Mouse (Mus musculus) stomach, embryonic 14.5 days (tissue): ENCODE measurements at regions not wholly inside any gene's neighbourhood (a gene's known extent, or its start where the extent isn't known, plus 50 kb on each side); places are given as distances from the start of the nearest gene placed in this dataset.

Experiments used
- ATAC-seq: fragments of 200-750 bp; cut with Nextera tagmentation; 2 replicates; pipeline ENCODE4 v1.8.0; 2017; ENCODE audit warnings: low read depth, moderate TSS enrichment; ENCODE audit not compliant: insufficient number of reproducible peaks, insufficient read depth, low FRiP score
- H3K27ac ChIP-seq: fragments of 300-500 bp; sonication (generic); 2 replicates; pipeline ENCODE4 v1.5.1; 2014; ENCODE audit warnings: mild to moderate bottlenecking, low read length, moderate library complexity, mixed read lengths
- H3K27me3 ChIP-seq: fragments of 300-500 bp; sonication (generic); 2 replicates; pipeline ENCODE4 v1.6.1; 2014; ENCODE audit warnings: low read length, control low read depth, mixed read lengths; ENCODE audit not compliant: control insufficient read depth, insufficient read depth
- H3K36me3 ChIP-seq: fragments of 300-500 bp; sonication (generic); 2 replicates; pipeline ENCODE4 v1.6.1; 2014; ENCODE audit warnings: mild to moderate bottlenecking, control low read depth, low read length, moderate library complexity, mixed read lengths; ENCODE audit not compliant: control insufficient read depth, insufficient read depth
- H3K4me1 ChIP-seq: fragments of 300-500 bp; sonication (generic); 2 replicates; pipeline ENCODE4 v1.6.1; 2014; ENCODE audit warnings: low read length, control low read depth, mixed read lengths; ENCODE audit not compliant: control insufficient read depth, insufficient read depth
- H3K4me2 ChIP-seq: fragments of 300-500 bp; sonication (generic); replicated peaks from 2 replicates; pipeline ENCODE4 v1.6.1; 2014; ENCODE audit warnings: low read depth, low read length, control low read depth
- H3K4me3 ChIP-seq: fragments of 300-500 bp; sonication (generic); 2 replicates; pipeline ENCODE4 v1.5.1; 2014; ENCODE audit warnings: low read depth, low read length, control low read depth
- H3K9ac ChIP-seq: fragments of 300-500 bp; sonication (generic); replicated peaks from 2 replicates; pipeline ENCODE4 v1.6.1; 2014; ENCODE audit warnings: low read depth, mild to moderate bottlenecking, control low read depth, low read length, moderate library complexity, mixed read lengths
- H3K9me3 ChIP-seq: fragments of 300-500 bp; sonication (generic); 2 replicates; pipeline ENCODE4 v1.6.1; 2016; ENCODE audit warnings: low read depth, low read length, control low read depth; ENCODE audit not compliant: control insufficient read depth
- WGBS: fragments of 180-500 bp; shearing (Covaris S2); extraction: QIAGEN DNeasy Blood & Tissue Kit; methylation state at CpG from one replicate; pipeline ENCODE4 v1.1.7; 2014; 5-methylcytosine and 5-hydroxymethylcytosine counted together

DNA sequence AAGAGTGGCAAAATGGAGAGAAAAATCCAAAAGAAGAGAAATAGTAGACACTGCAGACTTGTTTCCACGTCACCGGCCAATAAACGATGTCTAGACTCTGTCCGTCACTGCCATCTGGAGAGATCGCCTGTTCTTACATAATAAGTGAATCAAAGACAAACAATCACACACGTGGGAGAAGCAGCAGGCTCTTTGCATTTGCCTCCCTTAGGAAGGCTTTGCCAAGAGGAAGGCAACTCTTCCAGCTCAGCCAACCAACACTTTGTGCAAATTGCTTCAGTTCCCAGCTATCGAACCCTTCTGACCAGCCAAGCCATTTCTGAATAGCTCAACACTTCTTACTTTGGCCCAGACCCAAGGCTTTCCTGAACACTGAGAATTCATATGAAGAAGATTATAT lies 432.8 kb downstream of the 1700129C05Rik start:
- Histone ChIP-seq H3K4me3 (no peak overlapping the region), H3K4me1 (no peaks in the 10 kb centered on the region), H3K36me3 (no peaks in the 10 kb centered on the region), H3K9ac (no peak overlapping the region), H3K27ac (no peak overlapping the region), H3K4me2 (no peak overlapping the region), H3K27me3 (no peaks in the 10 kb centered on the region), H3K9me3 (no peaks in the 10 kb centered on the region)
- ATAC-seq = no peak
- WGBS = 62% methylated on average over 7 of the region's 7 CpGs

DNA sequence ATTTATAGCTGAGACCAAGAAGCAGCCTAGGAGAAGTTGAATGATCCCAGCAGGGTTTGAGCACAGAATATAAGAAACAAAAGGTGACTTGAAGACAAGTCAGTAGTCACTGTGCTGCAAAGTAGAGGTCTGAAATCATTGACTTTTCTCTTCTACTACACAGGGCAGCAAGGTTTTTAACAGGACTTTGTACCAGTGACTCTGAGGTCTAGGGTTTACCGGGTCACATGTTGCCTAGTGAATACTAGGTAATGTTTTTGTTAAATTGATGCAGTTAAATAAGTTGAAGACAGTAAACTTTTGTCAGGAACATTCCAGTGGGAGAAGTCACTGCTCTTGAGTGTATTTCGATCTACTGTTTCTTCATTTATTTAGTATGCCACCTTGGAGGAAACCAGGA lies 433.4 kb downstream of the 1700129C05Rik start:
- Histone ChIP-seq H3K4me3 (no peak overlapping the region), H3K4me2 (no peak overlapping the region), H3K9ac (no peak overlapping the region), H3K36me3 (no peaks in the 10 kb centered on the region), H3K9me3 (no peaks in the 10 kb centered on the region), H3K27me3 (no peaks in the 10 kb centered on the region), H3K4me1 (no peaks in the 10 kb centered on the region), H3K27ac (no peak overlapping the region)
- no peak for ATAC-seq
- 96% methylated on average over 2 of the region's 2 CpGs for WGBS

DNA sequence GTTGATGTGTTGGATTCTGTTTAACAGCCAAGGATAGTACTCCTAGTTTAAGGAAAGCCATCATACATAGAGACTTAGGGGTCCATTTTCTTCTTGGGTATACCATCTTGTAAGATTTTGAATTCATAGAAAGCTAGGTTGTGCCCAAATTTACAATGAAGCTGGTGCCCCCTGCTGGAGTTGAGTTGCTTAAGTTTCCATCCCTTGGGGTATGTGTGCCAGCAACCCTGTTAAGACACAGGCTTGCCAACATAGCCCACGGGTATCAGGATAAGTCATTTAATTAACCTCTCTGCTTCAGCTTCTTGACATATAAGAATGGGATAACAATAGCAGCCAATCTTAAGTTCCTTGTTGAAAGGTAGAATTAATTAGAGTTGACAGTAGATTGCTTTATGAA lies 440.9 kb downstream of the 1700129C05Rik start:
- H3K36me3 ChIP-seq = no peaks in the 10 kb centered on the region
- no peak for ATAC-seq
- WGBS = 44% methylated on average over 1 of the region's 1 CpGs
- no peaks in the 10 kb centered on the region for H3K4me1 ChIP-seq
- H3K4me2 ChIP-seq = no peak overlapping the region
- no peaks in the 10 kb centered on the region for H3K9me3 ChIP-seq
- H3K27ac ChIP-seq = no peak overlapping the region
- H3K4me3 ChIP-seq = no peak overlapping the region
- H3K9ac ChIP-seq = no peak overlapping the region
- H3K27me3 ChIP-seq = no peaks in the 10 kb centered on the region

DNA sequence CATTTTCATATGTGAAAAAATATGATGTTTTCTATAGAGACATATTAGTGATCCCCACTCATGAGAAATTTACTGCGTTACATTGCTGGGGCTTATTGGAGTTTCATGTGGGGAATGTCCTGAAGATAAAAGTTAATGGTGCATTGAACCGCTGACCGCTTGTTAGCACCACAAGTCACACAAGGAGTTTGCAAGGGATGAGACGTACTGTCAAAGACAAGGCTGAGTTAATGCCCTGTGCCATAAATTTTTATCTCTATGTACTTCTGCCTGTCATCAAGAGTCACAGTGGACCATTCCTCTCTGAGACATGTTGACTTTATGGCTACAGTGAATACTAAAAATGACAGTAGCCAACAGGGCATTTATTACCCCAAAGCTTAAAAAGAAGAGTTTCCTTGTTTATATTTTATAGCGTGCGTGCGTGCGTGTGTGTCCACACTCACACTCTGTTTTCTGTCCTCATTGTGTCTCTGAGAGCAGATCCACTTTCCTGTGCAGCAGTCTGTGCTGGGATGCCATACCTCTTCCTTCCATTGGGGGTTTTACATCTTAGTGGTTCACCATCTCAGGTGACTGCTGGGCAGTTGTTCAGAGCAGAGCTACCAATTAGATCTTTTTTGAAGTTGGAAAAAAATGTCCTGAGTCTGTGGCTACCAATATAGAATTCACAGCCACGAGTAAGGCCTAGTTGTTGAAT lies 451.4 kb downstream of the 1700129C05Rik start:
- no peak overlapping the region for H3K4me3 ChIP-seq
- H3K4me1 ChIP-seq = no peaks in the 10 kb centered on the region
- no peaks in the 10 kb centered on the region for H3K36me3 ChIP-seq
- 80% methylated on average over 9 of the region's 9 CpGs for WGBS
- no peaks in the 10 kb centered on the region for H3K9me3 ChIP-seq
- H3K27ac ChIP-seq = no peak overlapping the region
- no peak overlapping the region for H3K4me2 ChIP-seq
- no peak overlapping the region for H3K9ac ChIP-seq
- ATAC-seq = no peak
- no peaks in the 10 kb centered on the region for H3K27me3 ChIP-seq

DNA sequence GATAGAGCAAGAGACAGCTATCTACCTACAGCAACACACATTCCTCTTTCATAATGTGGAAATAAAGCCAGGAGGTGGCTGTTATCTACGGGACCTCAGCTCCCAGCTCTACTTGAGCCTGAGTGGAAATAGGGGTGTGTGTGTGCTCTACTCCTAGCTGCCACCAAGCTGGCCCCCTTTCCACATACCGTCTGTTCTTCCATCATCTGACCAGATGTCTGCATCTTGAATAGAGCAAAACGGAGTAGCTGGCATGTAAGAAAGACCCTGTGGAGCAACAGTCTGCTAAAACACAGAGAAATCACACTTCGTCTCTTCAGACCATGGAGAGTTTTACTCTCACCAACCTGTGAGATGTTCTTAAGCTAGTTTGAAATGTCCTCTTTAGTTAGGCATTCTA lies 454.9 kb downstream of the 1700129C05Rik start:
- Histone ChIP-seq H3K4me2 (no peak overlapping the region), H3K27me3 (no peaks in the 10 kb centered on the region), H3K4me3 (no peak overlapping the region), H3K9ac (no peak overlapping the region), H3K9me3 (no peaks in the 10 kb centered on the region), H3K36me3 (no peaks in the 10 kb centered on the region), H3K27ac (no peak overlapping the region), H3K4me1 (no peaks in the 10 kb centered on the region)
- ATAC-seq = no peak
- 82% methylated on average over 4 of the region's 4 CpGs for WGBS

DNA sequence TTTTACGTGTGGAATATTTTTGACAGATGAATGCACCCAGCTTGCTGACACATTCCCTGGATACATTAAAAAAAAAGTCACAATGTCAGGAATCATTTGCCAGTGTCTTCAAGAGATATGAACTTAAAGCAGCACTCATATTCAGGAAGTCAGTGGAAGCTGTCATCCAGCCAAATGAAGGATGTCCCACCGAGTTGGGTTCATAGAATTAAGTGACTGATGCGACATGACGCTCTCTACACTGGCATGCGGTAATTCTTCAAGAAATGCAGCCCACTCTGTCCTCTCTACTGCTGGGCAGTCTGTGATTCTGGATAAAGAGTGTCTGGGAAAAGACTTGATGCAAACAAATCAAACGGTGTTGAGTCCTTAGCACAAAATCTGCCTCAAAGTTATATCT lies 463.9 kb downstream of the 1700129C05Rik start:
- Histone ChIP-seq H3K4me1 (peaks cover 3% of the 10 kb centered on the region; the same call in 1 of the 2 replicates), H3K4me2 (no peak overlapping the region), H3K36me3 (no peaks in the 10 kb centered on the region), H3K27ac (no peak overlapping the region), H3K9me3 (no peaks in the 10 kb centered on the region), H3K27me3 (no peaks in the 10 kb centered on the region), H3K4me3 (no peak overlapping the region), H3K9ac (no peak overlapping the region)
- ATAC-seq = no peak
- 39% methylated on average over 6 of the region's 6 CpGs for WGBS

DNA sequence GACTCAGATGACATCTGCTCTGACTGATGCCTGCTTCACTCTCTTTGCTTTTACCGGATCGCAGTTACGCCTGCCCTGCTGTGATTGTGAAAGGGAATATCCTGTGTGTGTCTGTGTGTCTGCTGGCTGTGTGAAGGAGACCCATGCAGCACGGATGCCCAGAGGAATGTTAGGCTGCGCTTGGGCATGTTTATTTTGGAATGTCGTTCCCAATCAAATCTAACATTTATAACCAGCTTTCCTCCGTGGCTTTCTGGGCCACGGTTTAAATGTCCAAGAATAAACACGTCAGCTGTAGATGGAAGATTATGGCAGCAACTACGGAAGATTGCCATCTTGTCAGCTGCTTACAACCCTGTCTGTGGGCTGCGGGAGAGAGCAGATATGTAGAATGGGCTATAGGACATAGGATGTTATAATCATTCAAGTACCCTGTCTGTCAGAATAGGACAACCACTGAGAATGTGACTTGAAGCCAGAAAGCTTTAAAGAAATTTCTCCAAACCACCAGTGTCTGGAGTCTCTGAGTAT lies 464.5 kb downstream of the 1700129C05Rik start:
- Histone ChIP-seq H3K9ac (no peak overlapping the region), H3K27me3 (no peaks in the 10 kb centered on the region), H3K36me3 (no peaks in the 10 kb centered on the region), H3K4me1 (peaks cover 3% of the 10 kb centered on the region; the same call in 1 of the 2 replicates), H3K9me3 (no peaks in the 10 kb centered on the region), H3K27ac (no peak overlapping the region), H3K4me3 (no peak overlapping the region), H3K4me2 (0 out of 2 replicates have a peak overlapping the region, but pooled peaks have one; percentile 12)
- 19% methylated on average over 11 of the region's 11 CpGs for WGBS
- ATAC-seq = no peak

DNA sequence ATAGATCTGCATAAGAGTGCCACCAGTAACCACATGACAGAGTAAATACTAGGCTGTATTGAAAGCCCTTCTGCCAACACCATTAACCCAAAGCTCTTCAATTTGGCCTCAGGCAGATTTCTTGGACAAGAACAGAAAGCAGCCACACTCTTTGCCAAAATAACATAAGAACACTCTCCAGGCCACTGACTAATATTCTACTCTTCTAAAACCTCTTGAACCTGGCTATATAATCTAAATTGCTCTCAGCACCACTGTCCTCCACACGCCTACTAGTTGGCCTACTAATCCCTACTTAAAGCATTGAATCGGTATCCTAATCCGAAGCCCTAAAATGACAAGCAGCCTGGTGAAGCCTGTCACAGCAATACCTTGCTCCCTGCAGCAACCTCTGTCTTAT lies 467.5 kb downstream of the 1700129C05Rik start:
- Histone ChIP-seq H3K4me3 (no peak overlapping the region), H3K4me1 (peaks cover 3% of the 10 kb centered on the region; the same call in 1 of the 2 replicates), H3K4me2 (no peak overlapping the region), H3K27me3 (no peaks in the 10 kb centered on the region), H3K27ac (no peak overlapping the region), H3K9ac (no peak overlapping the region), H3K36me3 (no peaks in the 10 kb centered on the region), H3K9me3 (no peaks in the 10 kb centered on the region)
- no peak for ATAC-seq
- 89% methylated on average over 3 of the region's 3 CpGs for WGBS

DNA sequence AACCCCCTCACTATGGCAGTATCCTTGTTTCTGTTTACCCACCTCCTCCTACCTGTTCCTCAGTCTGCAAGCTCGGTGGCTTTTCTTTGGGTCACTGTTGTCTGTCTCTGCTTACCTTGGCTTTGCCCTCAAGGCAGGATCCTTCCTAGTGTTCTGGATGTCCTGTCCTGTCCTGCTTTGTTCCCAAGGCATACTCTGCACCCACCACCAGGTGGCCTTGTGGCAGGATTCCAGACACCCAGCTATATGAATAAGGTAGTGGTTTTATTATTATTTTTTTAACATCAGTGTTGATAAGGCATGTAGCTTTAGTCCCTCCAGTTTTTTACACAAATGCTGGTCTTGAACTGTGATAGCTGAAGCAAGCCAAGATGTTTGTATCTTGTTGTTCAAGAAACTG lies 478.7 kb downstream of the 1700129C05Rik start:
- Histone ChIP-seq H3K27me3 (no peaks in the 10 kb centered on the region), H3K9me3 (no peaks in the 10 kb centered on the region), H3K9ac (no peak overlapping the region), H3K27ac (no peak overlapping the region), H3K4me3 (no peak overlapping the region), H3K4me1 (peaks cover 3% of the 10 kb centered on the region; the same call in 1 of the 2 replicates), H3K36me3 (no peaks in the 10 kb centered on the region), H3K4me2 (no peak overlapping the region)
- WGBS = 35% methylated on average over 1 of the region's 1 CpGs
- no peak for ATAC-seq
